Mouse (Mus musculus) G1E (cell line): ENCODE data around the gene Fcgr2b.

Experiments
- CTCF ChIP-seq: IDR thresholded peaks from 2 replicates; pipeline ENCODE4 v1.5.1; 2012; ENCODE audit warnings: low read depth, low read length, inconsistent platforms, mixed read lengths
- GATA1 ChIP-seq: IDR thresholded peaks from 2 replicates; pipeline ENCODE4 v1.6.1; 2012; ENCODE audit warnings: borderline replicate concordance, low read length, inconsistent platforms, mixed read lengths
- GATA2 ChIP-seq: IDR thresholded peaks from 2 replicates; pipeline ENCODE4 v1.6.1; 2012; ENCODE audit warnings: low read depth, low read length, inconsistent platforms, borderline replicate concordance
- POLR2AphosphoS5 ChIP-seq: IDR thresholded peaks from 2 replicates; pipeline ENCODE4 v1.6.1; 2012; ENCODE audit warnings: low read depth, low read length, inconsistent platforms; ENCODE audit not compliant: insufficient replicate concordance
- TAL1 ChIP-seq: conservative IDR thresholded peaks from 2 replicates; pipeline ENCODE4 v1.6.1; 2012; ENCODE audit warnings: low read depth, low read length, inconsistent platforms, mixed read lengths

GRCm38 (mm10) chr1:170912891-170913615, 63.3 kb downstream of the Fcgr2b start, which contains the start of gene Fcrlb:
- TF ChIP-seq CTCF (no peak), GATA1 (no peak), POLR2AphosphoS5 (no peak), GATA2 (no peak), TAL1 (no peak)
